Mouse (Mus musculus) layer of hippocampus, postnatal 14 days (tissue): ENCODE results near the gene Fam120a. TPM values are rescaled to one million over a fixed set of nuclear protein-coding genes. Genes with fewer than 3 reads are reported as not detected.

ENCODE experiments used
- DNase-seq, 2 experiments: peaks; one replicate each; pipeline ENCODE4 v3.0.0; 2021 to 2022; ENCODE audit warnings: low spot score in 2 of 2, mixed read lengths in 1 of 2
- total RNA-seq, 2 experiments: library from RNA; stranded (reverse); gene quantifications; 2 replicates each; pipeline ENCODE4 v1.2.3; 2021

Gene Fam120a
- total RNA-seq, 2 experiments from 2014 or later: 113 to 114 TPM

- no peak for DNase-seq
Measured at GRCm38 (mm10) chr13:48919756-48920415, 47.9 kb downstream of the Fam120a start.

GRCm38 (mm10) chr13:48917113-48917599 is 50.7 kb downstream of the Fam120a start:
- DNase-seq: no peak

DNA sequence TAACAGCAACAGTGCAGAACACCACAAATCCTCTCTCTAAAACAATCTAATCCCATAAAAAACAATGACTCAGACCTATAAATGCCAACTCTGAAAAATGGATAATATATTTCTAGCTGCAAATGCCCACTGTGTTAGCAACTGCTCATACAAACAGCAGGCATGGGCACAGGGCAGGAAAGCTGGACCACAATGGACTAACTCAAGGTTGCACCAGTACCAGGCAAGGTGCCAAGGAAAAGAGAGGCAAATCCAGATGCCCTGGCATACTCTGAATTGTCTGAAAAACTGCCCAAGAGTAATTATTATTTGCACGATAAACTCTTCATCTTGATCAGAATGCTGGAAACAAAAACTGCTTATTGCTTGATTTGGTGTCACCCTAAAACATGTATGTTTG is 54.1 kb downstream of the Fam120a start:
- peak in 1 of 2 experiments; percentile 20 for DNase-seq

DNA sequence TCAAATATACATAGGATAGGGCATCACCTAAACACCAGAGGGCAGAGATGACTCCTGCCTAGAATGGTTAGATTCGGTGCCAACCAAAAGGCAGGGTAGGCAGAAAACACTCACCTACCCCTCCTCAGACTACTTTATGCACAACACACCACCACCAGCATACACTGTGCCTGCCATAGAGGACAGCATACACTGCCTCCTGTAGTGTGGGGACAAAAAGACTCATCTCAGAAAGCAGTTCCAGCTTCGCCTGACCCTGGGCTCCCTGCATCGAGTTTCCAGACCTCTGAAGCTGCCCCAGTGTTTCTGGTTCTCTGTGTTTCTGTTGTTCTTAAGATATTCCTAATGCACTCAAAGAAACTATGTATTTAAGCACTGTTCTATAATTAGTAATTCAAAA is 54.7 kb downstream of the Fam120a start:
- DNase-seq: no peak

- DNase-seq: peak in 1 of 2 experiments; percentile 24
Measured at GRCm38 (mm10) chr13:48911426-48911825, 56.4 kb downstream of the Fam120a start.

DNA sequence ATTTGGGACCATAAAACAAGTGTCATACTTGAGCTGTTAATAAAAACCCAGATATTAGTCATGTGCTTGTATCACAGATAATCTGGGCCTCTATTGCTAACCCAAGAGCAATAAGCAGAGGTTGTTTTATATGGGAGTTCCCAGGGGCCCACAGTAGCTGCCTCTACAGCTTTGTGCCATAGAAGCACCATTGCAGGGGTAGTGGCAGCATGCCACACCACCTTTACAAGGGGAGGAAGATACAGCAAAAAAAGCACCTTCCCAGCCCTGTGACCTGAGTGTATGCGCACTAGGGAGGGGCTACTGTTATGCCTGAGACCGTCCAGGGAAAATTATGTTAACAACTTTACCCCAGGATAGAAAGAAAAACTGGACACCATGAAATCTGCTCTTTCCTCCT is 62.4 kb downstream of the Fam120a start:
- DNase-seq: no peak

DNA sequence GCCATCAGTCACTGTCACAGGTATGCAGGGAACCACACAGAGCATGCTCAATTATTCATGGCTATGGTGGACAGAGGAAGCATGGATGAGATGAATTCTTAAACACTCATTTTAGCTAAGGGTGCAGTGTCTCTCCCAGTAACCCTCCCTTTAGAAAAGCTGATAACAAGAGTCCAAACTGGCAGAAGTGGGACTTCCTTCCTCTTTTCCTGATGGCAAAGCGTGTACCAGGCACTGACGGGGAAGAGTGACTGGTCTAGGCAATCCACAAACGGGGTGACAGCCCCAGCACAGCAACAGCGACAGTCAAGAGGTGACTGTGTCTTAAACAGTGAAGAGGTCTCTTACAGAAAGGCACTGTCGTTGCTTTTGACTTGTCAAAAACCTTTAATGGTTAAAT is 72.4 kb downstream of the Fam120a start:
- DNase-seq: no peak

DNA sequence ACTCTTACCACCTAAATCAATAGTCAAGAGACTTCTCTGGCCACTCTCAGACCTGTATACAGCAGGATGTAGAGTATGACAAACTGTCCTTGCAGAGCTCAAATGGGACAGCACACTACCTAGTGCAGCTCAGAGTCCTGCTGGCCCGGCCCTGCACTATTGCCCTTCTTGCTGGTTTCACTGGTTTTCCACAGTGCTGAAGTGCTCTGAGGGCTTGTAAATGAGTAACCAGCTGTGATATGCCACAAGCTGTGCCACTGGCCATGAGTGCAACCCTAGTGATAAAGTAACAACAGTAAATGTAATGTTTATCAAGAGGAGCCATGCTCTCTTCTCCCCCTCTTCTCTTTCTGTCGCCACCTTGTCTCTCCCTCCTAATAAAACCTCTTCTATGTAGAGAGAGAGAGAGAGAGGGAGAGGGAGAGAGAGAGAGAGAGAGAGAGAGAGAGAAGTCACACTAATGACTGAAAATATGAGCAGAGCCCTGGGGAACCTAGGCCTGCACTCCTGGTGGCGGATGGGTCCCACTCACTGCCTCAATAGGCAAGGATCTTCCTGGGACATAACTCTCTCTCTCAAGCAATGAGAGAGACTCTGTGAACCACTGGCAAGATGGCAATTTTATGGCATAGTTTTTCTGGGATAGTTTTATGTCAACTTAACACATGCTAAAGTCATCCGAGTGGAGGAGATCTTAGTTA is 77.4 kb downstream of the Fam120a start:
- DNase-seq: no peak

DNA sequence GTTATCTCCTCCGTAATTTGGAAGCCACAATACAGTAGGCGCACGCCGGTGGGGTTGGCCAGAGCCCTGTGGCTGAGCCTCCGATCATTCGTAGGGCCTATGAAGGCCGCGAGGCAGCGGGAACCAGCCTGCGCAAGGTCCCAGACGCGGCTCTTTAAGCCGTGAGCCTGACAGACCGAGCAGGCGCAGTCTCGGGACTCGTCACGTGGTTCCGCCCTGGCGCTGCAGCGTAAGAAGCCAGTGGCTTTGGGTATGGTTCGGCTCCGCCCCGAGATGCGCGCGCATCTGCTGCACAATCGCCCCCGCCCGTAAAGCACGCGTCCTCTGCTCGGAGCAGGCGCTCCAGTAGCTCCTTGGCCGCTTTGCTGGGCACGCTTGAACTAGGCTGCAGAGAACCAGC is 89.3 kb downstream of the Fam120a start:
- peak; percentile 96 to 99 for DNase-seq

GRCm38 (mm10) chr13:48877805-48878204 is 90.0 kb downstream of the Fam120a start:
- DNase-seq: no peak

- no peak for DNase-seq
Measured at GRCm38 (mm10) chr13:48872726-48873125, 95.1 kb downstream of the Fam120a start.

- no peak for DNase-seq
Measured at GRCm38 (mm10) chr13:48871887-48872606, 95.8 kb downstream of the Fam120a start.

GRCm38 (mm10) chr13:48870771-48871731 is 96.8 kb downstream of the Fam120a start, which contains the start of gene Phf2:
TSS of gene Phf2 (minus strand) at chr13:48871119.
- no peak for DNase-seq

DNA sequence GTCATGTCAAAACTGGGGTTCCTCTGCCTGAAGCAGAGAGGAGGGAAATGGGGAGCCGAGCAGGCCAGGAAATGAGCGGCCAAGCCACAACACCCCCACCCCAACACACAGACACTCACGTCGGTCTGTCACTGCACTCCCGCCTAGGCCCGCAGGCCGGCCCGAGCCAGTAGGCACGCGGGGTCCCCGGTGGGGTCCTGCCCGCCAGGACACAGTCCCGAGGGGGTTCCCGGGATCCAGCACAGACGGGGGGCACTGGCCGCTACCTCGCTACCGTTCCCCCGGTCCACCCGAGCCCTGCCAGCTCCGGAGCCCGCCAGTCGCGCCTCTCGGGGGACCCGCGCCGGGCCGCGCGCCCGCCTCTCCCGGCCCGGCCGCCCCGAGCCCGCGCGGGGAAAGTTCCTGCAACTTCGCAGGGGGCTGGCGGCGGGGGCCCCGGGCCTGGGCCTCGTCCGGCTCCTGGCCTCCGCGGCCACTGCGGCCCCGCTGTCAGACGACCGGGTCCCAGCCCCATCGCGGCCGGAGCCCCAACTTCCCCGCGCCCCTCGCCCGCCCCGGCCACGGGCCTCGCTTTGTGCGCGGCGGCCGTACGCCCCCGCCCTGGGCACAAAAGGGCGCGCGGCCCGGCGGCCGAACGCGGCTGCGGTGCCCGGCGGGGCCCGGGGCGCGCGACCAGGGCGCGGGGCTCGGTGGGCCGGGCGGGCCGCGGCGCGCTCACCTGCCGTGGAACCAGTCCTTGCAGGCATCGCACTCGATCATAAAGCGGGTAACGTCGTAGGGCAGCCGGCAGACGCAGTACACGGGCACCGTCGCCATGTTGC is 97.7 kb downstream of the Fam120a start:
- DNase-seq: peak in 1 of 2 experiments; percentile 42

DNA sequence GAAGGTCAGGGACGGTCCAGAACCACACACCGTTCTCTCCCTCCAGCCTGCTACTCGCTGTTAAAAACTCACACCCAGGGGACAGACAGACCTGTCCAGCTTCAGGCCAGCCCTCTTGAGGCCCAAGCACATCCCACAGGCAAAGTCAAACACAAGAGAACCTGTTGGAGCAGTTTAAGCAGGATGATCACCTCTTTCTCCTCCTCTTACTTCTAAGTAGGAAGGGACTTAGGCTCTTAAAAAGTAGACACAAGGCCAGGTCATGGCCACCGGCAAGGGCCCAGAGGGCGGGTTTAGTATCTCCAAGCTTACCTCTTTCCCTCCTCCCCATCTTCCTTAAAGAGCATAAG is 98.2 kb downstream of the Fam120a start:
- no peak for DNase-seq

DNA sequence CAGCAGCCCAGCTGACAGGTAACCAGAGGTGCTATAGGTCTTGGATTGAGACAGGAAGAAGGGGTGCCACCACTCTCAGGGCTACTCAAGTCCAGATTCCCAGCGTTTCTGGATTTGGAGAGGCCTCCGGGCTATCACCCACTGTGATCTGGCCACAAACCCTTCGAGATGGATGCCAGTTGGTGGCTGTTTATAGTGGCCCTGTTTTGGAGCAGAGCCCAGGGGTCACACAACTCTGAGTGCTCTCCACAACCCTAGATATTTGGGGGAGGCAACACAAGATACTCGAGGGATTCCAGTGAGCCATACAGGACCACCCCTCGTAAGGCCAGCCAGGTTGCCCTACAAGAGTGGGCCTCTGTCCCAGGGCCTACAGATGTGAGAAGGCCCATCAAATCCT is 98.7 kb downstream of the Fam120a start:
- no peak for DNase-seq

- peak in 1 of 2 experiments; percentile 54 for DNase-seq
Measured at GRCm38 (mm10) chr13:48864673-48865356, 103.0 kb downstream of the Fam120a start.

DNA sequence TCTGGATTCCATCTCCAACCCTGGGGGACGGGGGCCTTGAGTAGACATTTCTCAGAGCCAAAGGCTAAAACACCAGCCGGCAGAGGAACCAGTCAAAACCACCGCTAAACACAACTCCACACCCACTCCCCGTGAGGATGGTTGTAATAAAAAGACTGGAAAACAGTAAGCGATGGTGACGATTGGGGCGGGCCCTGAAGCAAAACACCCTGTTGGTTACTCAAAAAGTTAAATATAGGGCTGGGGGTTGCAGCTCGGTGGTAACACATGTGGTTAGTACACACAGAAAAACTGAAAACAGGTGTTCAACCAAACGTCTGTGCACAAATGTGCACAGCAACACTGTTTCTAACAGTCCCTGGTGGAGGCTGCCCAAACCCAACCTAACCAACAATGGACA is 104.3 kb downstream of the Fam120a start:
- no peak for DNase-seq

DNA sequence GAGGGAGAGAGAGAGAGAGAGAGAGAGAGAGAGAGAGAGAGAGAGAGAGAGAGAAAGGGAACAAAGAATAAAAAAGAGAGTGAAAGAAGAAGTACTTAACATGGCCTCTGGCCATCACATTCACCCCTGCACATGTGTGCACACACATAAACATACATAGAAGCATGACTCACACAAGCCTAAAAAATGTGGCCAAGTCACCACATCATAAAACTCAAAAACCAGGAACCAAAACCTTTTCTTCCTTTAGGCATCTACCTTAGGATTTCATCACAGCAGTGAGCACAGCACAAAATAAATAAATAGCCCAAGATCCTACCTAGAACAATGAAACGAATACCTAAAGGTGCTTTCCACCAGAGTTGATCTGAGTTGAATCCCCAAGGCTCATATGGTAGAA is 105.9 kb downstream of the Fam120a start:
- no peak for DNase-seq
